Mouse (Mus musculus) cortical plate, adult 2 months (tissue): ENCODE measurements around the gene Gmip. TPM values are rescaled to one million over a fixed set of nuclear protein-coding genes. Genes with fewer than 3 reads are reported as not detected.

Source experiments
- H3K27ac ChIP-seq: fragments of 200-500 bp; 2 replicates; pipeline ENCODE4 v1.5.1; 2012; ENCODE audit warnings: low read length, control low read depth, inconsistent platforms; ENCODE audit not compliant: insufficient read depth
- H3K4me1 ChIP-seq: fragments of 200-500 bp; 2 replicates; pipeline ENCODE4 v1.6.1; 2011; ENCODE audit warnings: low read length; ENCODE audit not compliant: control insufficient read depth, insufficient read depth
- H3K4me3 ChIP-seq: fragments of 200-500 bp; 2 replicates; pipeline ENCODE4 v1.5.1; 2011; ENCODE audit warnings: mild to moderate bottlenecking, low read length, control low read depth; ENCODE audit not compliant: insufficient read depth
- CTCF ChIP-seq: fragments of 200-500 bp; IDR thresholded peaks from 2 replicates; pipeline ENCODE4 v1.5.1; 2011; ENCODE audit warnings: mild to moderate bottlenecking, control low read depth, low read length; ENCODE audit not compliant: insufficient read depth; ENCODE audit errors: extremely low read depth
- POLR2A ChIP-seq: fragments of 200-500 bp; IDR thresholded peaks from 2 replicates; pipeline ENCODE4 v1.6.1; 2011; ENCODE audit warnings: mild to moderate bottlenecking, low read length, control low read depth; ENCODE audit not compliant: insufficient read depth; ENCODE audit errors: extremely low read depth
- polyA plus RNA-seq: library from polyadenylated mRNA; depleted of rRNA; stranded (reverse); fragments of >200 nt; gene quantifications from 2 replicates; pipeline ENCODE4 v1.2.3, GENCODE M21; 2012; rRNA removed

Gene Gmip
- 15.7 and 16.1 TPM in 2 replicates for polyA plus RNA-seq

GRCm38 (mm10) chr8:69808094-69808863, at the start of gene Gmip:
TSS of gene Gmip (plus strand) at chr8:69808679.
- Histone ChIP-seq H3K4me3 (peak within 1 kb of the TSS; percentile 31), H3K27ac (no peak within 1 kb of the TSS), H3K4me1 (no peaks in the 10 kb centered on the region)
- TF ChIP-seq POLR2A: no peak; the same call in 1 of the 2 replicates
- TF ChIP-seq CTCF: no peak

- Histone ChIP-seq H3K4me3 (no peak overlapping the region), H3K27ac (no peak overlapping the region), H3K4me1 (no peaks in the 10 kb centered on the region)
- TF ChIP-seq POLR2A (no peak), CTCF (no peak)
Measured at GRCm38 (mm10) chr8:69761814-69762445, 46.5 kb upstream of the Gmip start.

- TF ChIP-seq POLR2A (no peak), CTCF (no peak)
- peaks cover 3% of the 10 kb centered on the region for H3K4me1 ChIP-seq
- no peak overlapping the region for H3K4me3 ChIP-seq
- no peak overlapping the region for H3K27ac ChIP-seq
Measured at GRCm38 (mm10) chr8:69771221-69771620, 37.3 kb upstream of the Gmip start.

- Histone ChIP-seq H3K4me1 (peaks cover 3% of the 10 kb centered on the region), H3K27ac (no peak overlapping the region), H3K4me3 (no peak overlapping the region)
- no peak for TF ChIP-seq CTCF
- TF ChIP-seq POLR2A: no peak
Measured at GRCm38 (mm10) chr8:69772106-69772505, 36.4 kb upstream of the Gmip start.

GRCm38 (mm10) chr8:69774503-69775148, 33.9 kb upstream of the Gmip start, which contains the start of gene Gm20422:
TSS of gene Gm20422 (minus strand) at chr8:69774886.
- Histone ChIP-seq H3K4me3 (peak within 1 kb of the TSS; percentile 69), H3K4me1 (peaks cover 3% of the 10 kb centered on the region), H3K27ac (peak within 1 kb of the TSS; percentile 98)
- TF ChIP-seq POLR2A (peak; percentile 81), CTCF (no peak)

GRCm38 (mm10) chr8:69775149-69775534, 33.3 kb upstream of the Gmip start:
- Histone ChIP-seq H3K4me3 (peak overlapping the region; percentile 69; the same call in 1 of the 2 replicates), H3K4me1 (peaks cover 3% of the 10 kb centered on the region), H3K27ac (no peak overlapping the region)
- TF ChIP-seq CTCF (no peak), POLR2A (no peak)

- H3K4me1 ChIP-seq: no peaks in the 10 kb centered on the region; the same call in 1 of the 2 replicates
- no peak overlapping the region for H3K27ac ChIP-seq
- no peak for TF ChIP-seq CTCF
- TF ChIP-seq POLR2A: no peak
- no peak overlapping the region for H3K4me3 ChIP-seq
Measured at GRCm38 (mm10) chr8:69777111-69777510, 31.4 kb upstream of the Gmip start.

GRCm38 (mm10) chr8:69789105-69789504, 19.4 kb upstream of the Gmip start:
- Histone ChIP-seq H3K4me3 (no peak overlapping the region), H3K27ac (no peak overlapping the region), H3K4me1 (peaks cover 1% of the 10 kb centered on the region; the same call in 1 of the 2 replicates)
- no peak for TF ChIP-seq CTCF
- no peak for TF ChIP-seq POLR2A

GRCm38 (mm10) chr8:69789731-69790130, 18.7 kb upstream of the Gmip start:
- TF ChIP-seq POLR2A: no peak
- no peak for TF ChIP-seq CTCF
- no peak overlapping the region for H3K27ac ChIP-seq
- H3K4me1 ChIP-seq: peaks cover 1% of the 10 kb centered on the region; the same call in 1 of the 2 replicates
- no peak overlapping the region for H3K4me3 ChIP-seq

GRCm38 (mm10) chr8:69790364-69790763, 18.1 kb upstream of the Gmip start:
- no peak for TF ChIP-seq POLR2A
- TF ChIP-seq CTCF: no peak
- peaks cover 1% of the 10 kb centered on the region; the same call in 1 of the 2 replicates for H3K4me1 ChIP-seq
- H3K27ac ChIP-seq: no peak overlapping the region
- peak overlapping the region; percentile 96 for H3K4me3 ChIP-seq
